9 mouse cellular contexts compared by ENCODE assay signal in genomic region chr14:75833546-75834250, GRCm38 (mm10). TPM values are rescaled to one million over a fixed set of nuclear protein-coding genes. Genes with fewer than 3 reads are reported as not detected.
A peak's percentile ranks its signal among the peaks of the same experiment; 100 is the strongest.
DNase-seq lines count a peak whose midpoint lies in the region; ATAC-seq lines count a peak whose summit lies in the region.
"Had no signal": no experiment of that assay in that cellular context is flagged by ENCODE, and none has a peak within 500 bp of the region (broad histone marks: within the 10 kb centered on the region; RNA-seq: fewer than 3 reads in every experiment).

No protein-coding gene starts in this region.

- peak; percentile 47; the same call in 1 of the 2 replicates for ATAC-seq in forebrain, embryonic 11.5 days (replicated peaks; ENCODE audit: low FRiP score)
- peak; percentile 45 for ATAC-seq in intestine, embryonic 14.5 days (replicated peaks; ENCODE audit: low FRiP score, low TSS enrichment, low read depth)
- peak; percentile 11; the same call in 1 of the 2 replicates for ATAC-seq in liver, embryonic 13.5 days (ENCODE audit: low read depth)
- ATAC-seq in megakaryocyte-erythroid progenitor cell, adult 5-6 weeks (replicated peaks; ENCODE audit: low FRiP score, low TSS enrichment, poor library complexity, severe bottlenecking), result no peak

- H3K9ac ChIP-seq in forebrain, embryonic 11.5 days (ENCODE audit: low read length), result peak overlapping the region; percentile 75
- peak overlapping the region; percentile 82 for H3K9ac ChIP-seq in intestine, embryonic 14.5 days (ENCODE audit: low read length)
- peak overlapping the region; percentile 84 for H3K9ac ChIP-seq in liver, embryonic 13.5 days

- peak overlapping the region; percentile 95 for H3K4me2 ChIP-seq in forebrain, embryonic 11.5 days (ENCODE audit: low read depth, low read length, severe bottlenecking)
- peak overlapping the region; percentile 100 for H3K4me2 ChIP-seq in intestine, embryonic 14.5 days (ENCODE audit: low read length)
- peak overlapping the region; percentile 88 for H3K4me2 ChIP-seq in liver, embryonic 13.5 days

- no peaks in the 10 kb centered on the region for H3K27me3 ChIP-seq in forebrain, embryonic 11.5 days (ENCODE audit: control insufficient read depth, insufficient read depth, low read length)
- 0 out of 2 replicates have a peak, but pooled peaks cover 5% of the 10 kb centered on the region for H3K27me3 ChIP-seq in intestine, embryonic 14.5 days (replicated peaks; ENCODE audit: control insufficient read depth, insufficient read depth, low read length)
- H3K27me3 ChIP-seq in liver, embryonic 13.5 days, result peaks cover 3% of the 10 kb centered on the region; the same call in 1 of the 2 replicates
- H3K27me3 ChIP-seq: Patski had no signal

- 7% methylated on average over 12 of the region's 12 CpGs for WGBS in forebrain, embryonic 11.5 days
- WGBS in intestine, embryonic 14.5 days, result 3% methylated on average over 12 of the region's 12 CpGs
- WGBS in liver, embryonic 13.5 days (ENCODE audit: insufficient replicate concordance), result 4% methylated on average over 12 of the region's 12 CpGs

- no peaks in the 10 kb centered on the region for H3K9me3 ChIP-seq in forebrain, embryonic 11.5 days (ENCODE audit: control insufficient read depth, low read length)
- H3K9me3 ChIP-seq in intestine, embryonic 14.5 days (ENCODE audit: control insufficient read depth, low read length), result no peaks in the 10 kb centered on the region
- no peaks in the 10 kb centered on the region for H3K9me3 ChIP-seq in liver, embryonic 13.5 days (replicated peaks)

- peak overlapping the region; percentile 41 for H3K4me3 ChIP-seq in forebrain, embryonic 11.5 days (ENCODE audit: low read depth, low read length)
- H3K4me3 ChIP-seq in intestine, embryonic 14.5 days (ENCODE audit: low read depth, low read length), result peak overlapping the region; percentile 53
- peak overlapping the region; percentile 66 for H3K4me3 ChIP-seq in liver, embryonic 13.5 days (replicated peaks)

- H3K4me1 ChIP-seq in forebrain, embryonic 11.5 days (replicated peaks; ENCODE audit: control insufficient read depth, insufficient read depth, low read length), result peaks cover 11% of the 10 kb centered on the region
- peaks cover 22% of the 10 kb centered on the region for H3K4me1 ChIP-seq in intestine, embryonic 14.5 days (replicated peaks; ENCODE audit: control insufficient read depth, insufficient read depth, low read length)
- H3K4me1 ChIP-seq in liver, embryonic 13.5 days (replicated peaks), result peaks cover 84% of the 10 kb centered on the region

- peak; percentile 96 for DNase-seq in heart, adult 11 months
- no peak for DNase-seq in heart, adult 8-10 months (ENCODE audit: low spot score)
- DNase-seq in forebrain, embryonic 11.5 days (ENCODE audit: low spot score), result peak; percentile 73
- DNase-seq in intestine, embryonic 14.5 days (ENCODE audit: low spot score), result peak; percentile 83
- no peak for DNase-seq in liver, embryonic 13.5 days
- peak; percentile 78 for DNase-seq in neural tube, embryonic 10.5 days (ENCODE audit: extremely low spot score, low spot score)
- DNase-seq in left cerebral cortex, adult 9 months (ENCODE audit: low spot score in 2 of 2), result no peak

- no peaks in the 10 kb centered on the region for H3K36me3 ChIP-seq in forebrain, embryonic 11.5 days (ENCODE audit: control insufficient read depth, insufficient read depth, low read length)
- H3K36me3 ChIP-seq in intestine, embryonic 14.5 days (ENCODE audit: control insufficient read depth, insufficient read depth, low read length), result no peaks in the 10 kb centered on the region
- no peaks in the 10 kb centered on the region for H3K36me3 ChIP-seq in liver, embryonic 13.5 days

- peak overlapping the region; percentile 81 for H3K27ac ChIP-seq in forebrain, embryonic 11.5 days (ENCODE audit: low read depth, low read length)
- H3K27ac ChIP-seq in intestine, embryonic 14.5 days (ENCODE audit: low read depth), result peak overlapping the region; percentile 98
- peak overlapping the region; percentile 97 for H3K27ac ChIP-seq in liver, embryonic 13.5 days

RNA-seq across cellular contexts. Expression of gene Tpt1, which starts 11.2 kb away (rescaled TPM):
- 1,000 to 10,000 TPM; 2,668 to 3,319 (median 3,029) TPM for total RNA-seq in heart, adult 8-10 months (2022)
- 889 and 1,020 TPM in 2 replicates for polyA plus RNA-seq in forebrain, embryonic 11.5 days (2014; fragmentation: Nextera tagmentation; extraction: Ambion mirVana)
- polyA plus RNA-seq in intestine, embryonic 14.5 days (2014; fragmentation: Nextera tagmentation; extraction: Ambion mirVana), result 1,249 and 1,259 TPM in 2 replicates
- polyA plus RNA-seq in liver, embryonic 13.5 days (2015; fragmentation: Nextera tagmentation; extraction: Ambion mirVana), result 680 and 730 TPM in 2 replicates
- 4,413 and 4,416 TPM in 2 replicates for total RNA-seq in megakaryocyte-erythroid progenitor cell, adult 5-6 weeks (2014; fragmentation: Nextera tagmentation)
- total RNA-seq in megakaryocyte-erythroid progenitor cell, adult 5-6 weeks (2017), result 839 and 1,119 TPM in 2 replicates

RNA-seq across cellular contexts. Expression of gene Slc25a30, which starts 46.9 kb away (rescaled TPM):
- total RNA-seq in heart, adult 8-10 months (2022), result 10 to 100 TPM; 11.0 to 13.3 (median 11.6) TPM
- 9.2 and 9.4 TPM in 2 replicates for polyA plus RNA-seq in forebrain, embryonic 11.5 days (2014; fragmentation: Nextera tagmentation; extraction: Ambion mirVana)
- polyA plus RNA-seq in intestine, embryonic 14.5 days (2014; fragmentation: Nextera tagmentation; extraction: Ambion mirVana), result 4.7 and 5.4 TPM in 2 replicates
- 3.3 and 3.4 TPM in 2 replicates for polyA plus RNA-seq in liver, embryonic 13.5 days (2015; fragmentation: Nextera tagmentation; extraction: Ambion mirVana)
- 26.0 and 33.0 TPM in 2 replicates for total RNA-seq in megakaryocyte-erythroid progenitor cell, adult 5-6 weeks (2014; fragmentation: Nextera tagmentation)
- total RNA-seq in megakaryocyte-erythroid progenitor cell, adult 5-6 weeks (2017), result 22.5 and 32.6 TPM in 2 replicates

Comparison
In these comparisons a context has a peak if more than half of its experiments do, and no peak if none do; other contexts are left out.
1. DNase-seq: peak in heart, adult 11 months (single experiment), forebrain, embryonic 11.5 days (single experiment), intestine, embryonic 14.5 days (single experiment) and neural tube, embryonic 10.5 days (single experiment); none in heart, adult 8-10 months (single experiment), liver, embryonic 13.5 days (single experiment) and left cerebral cortex, adult 9 months (0 of 2).
2. Peak in every context shown above with its lines, with median percentiles within 50 percentile points of each other: H3K27ac ChIP-seq, H3K4me2 ChIP-seq, H3K4me3 ChIP-seq and H3K9ac ChIP-seq.